Mouse (Mus musculus) ovary, postnatal 36 days (tissue): ENCODE measurements around the gene Gse1.

Experiments used
- DNase-seq: peaks from one replicate; pipeline ENCODE4 v3.0.0; 2022; ENCODE audit warnings: low spot score, mixed read lengths

Gene Gse1

GRCm38 (mm10) chr8:120425199-120425941 is 197.1 kb downstream of the Gse1 start:
- DNase-seq = no peak

GRCm38 (mm10) chr8:120426105-120426504 is 197.8 kb downstream of the Gse1 start:
- no peak for DNase-seq

GRCm38 (mm10) chr8:120426622-120427385 is 198.5 kb downstream of the Gse1 start:
- no peak for DNase-seq

GRCm38 (mm10) chr8:120428492-120428891 is 200.2 kb downstream of the Gse1 start:
- DNase-seq = no peak

- DNase-seq = no peak
Observed at GRCm38 (mm10) chr8:120429116-120429515, 200.9 kb downstream of the Gse1 start.

- no peak for DNase-seq
Observed at GRCm38 (mm10) chr8:120431042-120431441, 202.8 kb downstream of the Gse1 start.

- no peak for DNase-seq
Observed at GRCm38 (mm10) chr8:120432438-120432837, 204.2 kb downstream of the Gse1 start.

GRCm38 (mm10) chr8:120433143-120433542 is 204.9 kb downstream of the Gse1 start:
- DNase-seq = no peak

- no peak for DNase-seq
Observed at GRCm38 (mm10) chr8:120433734-120434133, 205.5 kb downstream of the Gse1 start.

GRCm38 (mm10) chr8:120435781-120436180 is 207.5 kb downstream of the Gse1 start:
- no peak for DNase-seq

- no peak for DNase-seq
Observed at GRCm38 (mm10) chr8:120436491-120437030, 208.3 kb downstream of the Gse1 start.

GRCm38 (mm10) chr8:120437207-120437606 is 209.0 kb downstream of the Gse1 start:
- no peak for DNase-seq

- no peak for DNase-seq
Observed at GRCm38 (mm10) chr8:120437666-120438395, 209.6 kb downstream of the Gse1 start.

- no peak for DNase-seq
Observed at GRCm38 (mm10) chr8:120439309-120439708, 211.1 kb downstream of the Gse1 start.

- no peak for DNase-seq
Observed at GRCm38 (mm10) chr8:120440739-120441138, 212.5 kb downstream of the Gse1 start.

GRCm38 (mm10) chr8:120441637-120442036 is 213.4 kb downstream of the Gse1 start:
- DNase-seq = no peak

- DNase-seq = no peak
Observed at GRCm38 (mm10) chr8:120442306-120443003, 214.2 kb downstream of the Gse1 start.

GRCm38 (mm10) chr8:120445249-120445648 is 217.0 kb downstream of the Gse1 start:
- DNase-seq = no peak

- no peak for DNase-seq
Observed at GRCm38 (mm10) chr8:120448131-120448530, 219.9 kb downstream of the Gse1 start.

GRCm38 (mm10) chr8:120449139-120449538 is 220.9 kb downstream of the Gse1 start:
- DNase-seq = no peak

- DNase-seq = no peak
Observed at GRCm38 (mm10) chr8:120449608-120450031, 221.4 kb downstream of the Gse1 start.

GRCm38 (mm10) chr8:120452111-120452510 is 223.9 kb downstream of the Gse1 start:
- DNase-seq = no peak
